Mouse (Mus musculus) CH12.LX (cell line): ENCODE measurements around the gene Tmem186. TPM values are rescaled to one million over a fixed set of nuclear protein-coding genes. Genes with fewer than 3 reads are reported as not detected.

Source experiments
- DNase-seq: peaks from one replicate; pipeline ENCODE4 v3.0.0-alpha.2; 2013; ENCODE audit errors: extremely low read depth
- H3K27ac ChIP-seq: 2 replicates; pipeline ENCODE4 v1.5.1; 2012; ENCODE audit warnings: low read depth, mild to moderate bottlenecking, control low read depth, moderate library complexity; ENCODE audit not compliant: insufficient read depth
- H3K27me3 ChIP-seq: replicated peaks from 2 replicates; pipeline ENCODE3; 2012; ENCODE audit warnings: inconsistent platforms
- H3K36me3 ChIP-seq, 2 experiments: replicated peaks in 1 of 2; 2 replicates each; pipeline versions ENCODE3 to v1.6.1; 2012; ENCODE audit warnings: inconsistent platforms in 1 of 2, low read length in 1 of 2, mild to moderate bottlenecking in 1 of 2, mixed read lengths in 1 of 2, moderate library complexity in 1 of 2; ENCODE audit not compliant: control insufficient read depth in 1 of 2, insufficient read depth in 1 of 2
- H3K4me1 ChIP-seq, 2 experiments: 2 replicates each; pipeline ENCODE4 v1.6.1; 2012; ENCODE audit warnings: inconsistent platforms in 1 of 2, moderate library complexity in 1 of 2; ENCODE audit not compliant: insufficient read depth in 2 of 2, control insufficient read depth in 1 of 2
- H3K4me2 ChIP-seq: 2 replicates; pipeline ENCODE4 v1.6.1; 2012; ENCODE audit warnings: low read depth, mild to moderate bottlenecking, control low read depth; ENCODE audit not compliant: poor library complexity, insufficient read depth, severe bottlenecking
- H3K4me3 ChIP-seq, 3 experiments: fragments of 150-350 bp in 1 of 3; sonication (generic) in 1 of 3; replicated peaks in 1 of 3; 2 replicates each; pipeline versions ENCODE3 to v1.5.1; 2011 to 2012; ENCODE audit warnings: low read depth in 2 of 3, low read length in 2 of 3, mild to moderate bottlenecking in 2 of 3, moderate library complexity in 2 of 3, control low read depth in 1 of 3, improper control_type of control experiment in 1 of 3, inconsistent platforms in 1 of 3, mixed read lengths in 1 of 3; ENCODE audit not compliant: poor library complexity in 1 of 3
- H3K79me2 ChIP-seq: replicated peaks from 2 replicates; pipeline ENCODE4 v1.6.1; 2012; ENCODE audit warnings: mild to moderate bottlenecking, moderate library complexity; ENCODE audit not compliant: control insufficient read depth, poor library complexity, insufficient read depth, severe bottlenecking; ENCODE audit errors: extremely low read depth
- H3K9ac ChIP-seq: 2 replicates; pipeline ENCODE4 v1.6.1; 2012; ENCODE audit warnings: low read depth, mild to moderate bottlenecking, control low read depth, moderate library complexity; ENCODE audit not compliant: insufficient read depth
- H3K9me3 ChIP-seq: replicated peaks from 2 replicates; pipeline ENCODE3; 2012; ENCODE audit warnings: low read length, inconsistent platforms, mixed read lengths
- BHLHE40 ChIP-seq: IDR thresholded peaks from 2 replicates; pipeline ENCODE4 v1.6.1; 2011; ENCODE audit warnings: mild to moderate bottlenecking, low read depth, low read length, improper control_type of control experiment
- CHD2 ChIP-seq: IDR thresholded peaks from 2 replicates; pipeline ENCODE4 v1.6.1; 2011; ENCODE audit warnings: low read length, improper control_type of control experiment
- CTCF ChIP-seq, 2 experiments: IDR thresholded peaks in 1 of 2; conservative IDR thresholded peaks in 1 of 2; 2 replicates each; pipeline ENCODE4 v1.5.1; 2011 to 2012; ENCODE audit warnings: low read depth in 2 of 2, low read length in 2 of 2, improper control_type of control experiment in 1 of 2, inconsistent platforms in 1 of 2, mild to moderate bottlenecking in 1 of 2, moderate library complexity in 1 of 2
- E2F4 ChIP-seq: IDR thresholded peaks from 2 replicates; pipeline ENCODE4 v1.6.1; 2011; ENCODE audit warnings: low read depth, low read length, improper control_type of control experiment; ENCODE audit not compliant: insufficient replicate concordance
- EP300 ChIP-seq: IDR thresholded peaks from 2 replicates; pipeline ENCODE4 v1.6.1; 2011; ENCODE audit warnings: low read length, improper control_type of control experiment
- JUND ChIP-seq: conservative IDR thresholded peaks from 2 replicates; pipeline ENCODE4 v1.6.1; 2011; ENCODE audit warnings: low read depth, low read length, improper control_type of control experiment
- MAFK ChIP-seq: IDR thresholded peaks from 2 replicates; pipeline ENCODE4 v1.6.1; 2011; ENCODE audit warnings: low read length, improper control_type of control experiment; ENCODE audit not compliant: insufficient replicate concordance
- NELFE ChIP-seq: IDR thresholded peaks from 2 replicates; pipeline ENCODE4 v1.6.1; 2011; ENCODE audit warnings: low read depth, low read length, improper control_type of control experiment
- POLR2A ChIP-seq: IDR thresholded peaks from 2 replicates; pipeline ENCODE4 v1.6.1; 2011; ENCODE audit warnings: low read depth, mild to moderate bottlenecking, improper control_type of control experiment, low read length
- RAD21 ChIP-seq: IDR thresholded peaks from 2 replicates; pipeline ENCODE4 v1.6.1; 2011; ENCODE audit warnings: low read depth, mild to moderate bottlenecking, low read length, improper control_type of control experiment, moderate library complexity
- SMC3 ChIP-seq: IDR thresholded peaks from 2 replicates; pipeline ENCODE4 v1.6.1; 2011; ENCODE audit warnings: low read depth, low read length, improper control_type of control experiment
- USF1 ChIP-seq: IDR thresholded peaks from 2 replicates; pipeline ENCODE4 v1.6.1; 2014; ENCODE audit warnings: low read depth, mild to moderate bottlenecking, inconsistent platforms, low read length, improper control_type of control experiment
- USF2 ChIP-seq: conservative IDR thresholded peaks from 2 replicates; pipeline ENCODE4 v1.6.1; 2011; ENCODE audit warnings: low read depth, low read length, improper control_type of control experiment
- ZC3H11A ChIP-seq: IDR thresholded peaks from 2 replicates; pipeline ENCODE4 v1.6.1; 2012; ENCODE audit warnings: low read depth, mild to moderate bottlenecking, inconsistent platforms, low read length, improper control_type of control experiment
- ZMIZ1 ChIP-seq: IDR thresholded peaks from 2 replicates; pipeline ENCODE4 v1.6.1; 2012; ENCODE audit warnings: low read depth, mild to moderate bottlenecking, inconsistent platforms, low read length, improper control_type of control experiment
- dilution Hi-C: fragments of 300-500 bp; cut with MboI; formaldehyde crosslinking; loops from 2 replicates; pipeline ENCODE4 v1.14.3; 2020; ENCODE audit warnings: low sequenced_read_pairs; ENCODE audit not compliant: extremely low pct_unique_long_range_greater_than_20kb, extremely low pct_ligation_motif_present
- in situ Hi-C: fragments of 300-500 bp; cut with MboI; formaldehyde crosslinking; loops from 3 replicates; pipeline ENCODE4 v1.14.3; 2019; ENCODE audit warnings: low sequenced_read_pairs, low pct_ligation_motif_present, low pct_unique_long_range_greater_than_20kb, mixed read lengths
- polyA plus RNA-seq: library from polyadenylated mRNA; unstranded; fragments of >175 nt; gene quantifications from 2 replicates; pipeline ENCODE4 v1.2.1, GENCODE M21; 2012; ENCODE audit warnings: low read depth; ENCODE audit not compliant: insufficient read length
- total RNA-seq, 2 experiments: library from RNA; depleted of rRNA; stranded (reverse); fragments of 300-350 nt in 1 of 2; fragments of >200 nt in 1 of 2; gene quantifications; 2 replicates each; pipeline ENCODE4 v1.2.3; 2012 to 2014

The Tmem186 gene
- total and polyA plus RNA-seq, 3 experiments, result 19.7 to 22.2 (median 21.9) TPM

GRCm38 (mm10) chr16:8676800-8677199 lies 39.3 kb upstream of the Tmem186 start:
- Histone ChIP-seq H3K4me2 (no peak overlapping the region), H3K4me1 (peaks cover 5 to 23% of the 10 kb centered on the region in 2 experiments; a peak in 3 of 4 replicates), H3K36me3 (peaks cover 0 to 1% of the 10 kb centered on the region in 2 experiments), H3K9me3 (no peaks in the 10 kb centered on the region), H3K27ac (no peak overlapping the region), H3K4me3 (no peak overlapping the region), H3K27me3 (peaks cover 15% of the 10 kb centered on the region), H3K9ac (no peak overlapping the region), H3K79me2 (no peaks in the 10 kb centered on the region)
- in situ Hi-C loops (loop anchor here (5.0 kb wide), 2 partner anchors 34 to 184 kb away; no protein-coding TSS in a partner anchor), dilution Hi-C loops (no loop called here)
- TF ChIP-seq RAD21 (peak; percentile 67), JUND (no peak), SMC3 (peak; percentile 94), NELFE (no peak; the same call in 1 of the 2 replicates), ZMIZ1 (no peak), CTCF (conservative IDR thresholded peaks at IDR 0.05 in 1 of 2, IDR thresholded peaks at IDR 0.05 in 1 of 2; ENCODE audit: low read depth in 2 of 2, low read length in 2 of 2) (peak; percentile 93 to 99), USF1 (no peak), ZC3H11A (peak; percentile 35; the same call in 1 of the 2 replicates), MAFK (no peak), USF2 (no peak), BHLHE40 (no peak)
- DNase-seq, result peak; percentile 66

DNA sequence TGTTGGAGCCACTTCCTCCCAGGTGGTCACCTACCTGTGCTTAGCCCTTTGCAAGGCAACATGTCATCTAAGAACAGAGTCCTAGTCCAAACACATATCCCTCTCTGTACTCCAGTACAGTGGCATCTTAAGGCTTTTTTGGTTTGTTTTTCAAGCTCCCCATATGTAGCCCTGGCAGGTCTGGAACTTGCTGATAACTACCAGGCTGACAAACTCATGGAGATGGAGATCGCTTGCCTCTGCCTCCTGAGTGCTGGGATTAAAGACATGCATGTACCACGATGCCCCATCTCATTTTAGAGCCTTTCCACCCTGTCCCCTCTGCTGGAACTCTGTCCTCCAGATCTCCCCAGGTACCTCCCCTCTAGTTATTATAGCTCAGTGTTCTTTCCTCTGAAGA lies 38.7 kb upstream of the Tmem186 start:
- TF ChIP-seq E2F4 (no peak), CHD2 (no peak), EP300 (no peak)
- peaks cover 0 to 1% of the 10 kb centered on the region in 2 experiments for H3K36me3 ChIP-seq
- H3K27ac ChIP-seq, result no peak overlapping the region
- no peak overlapping the region for H3K9ac ChIP-seq
- no peaks in the 10 kb centered on the region for H3K9me3 ChIP-seq
- peaks cover 5 to 26% of the 10 kb centered on the region in 2 experiments; a peak in 3 of 4 replicates for H3K4me1 ChIP-seq
- no peak overlapping the region for H3K4me3 ChIP-seq
- peaks cover 15% of the 10 kb centered on the region for H3K27me3 ChIP-seq
- DNase-seq, result no peak
- in situ Hi-C loops, result loop anchor here (5.0 kb wide), 2 partner anchors 34 to 184 kb away; no protein-coding TSS in a partner anchor
- H3K79me2 ChIP-seq, result no peaks in the 10 kb centered on the region
- dilution Hi-C loops, result no loop called here
- no peak overlapping the region for H3K4me2 ChIP-seq

GRCm38 (mm10) chr16:8675559-8675958 lies 38.0 kb upstream of the Tmem186 start:
- no peak overlapping the region for H3K4me2 ChIP-seq
- H3K27ac ChIP-seq, result no peak overlapping the region

More at GRCm38 (mm10) chr16:8675559-8675958, 38.0 kb upstream of the Tmem186 start:
- dilution Hi-C loops, result no loop called here
- in situ Hi-C loops, result loop anchor here (5.0 kb wide), 2 partner anchors 33 to 183 kb away; no protein-coding TSS in a partner anchor
- H3K27me3 ChIP-seq, result peaks cover 15% of the 10 kb centered on the region
- H3K9me3 ChIP-seq, result no peaks in the 10 kb centered on the region
- H3K79me2 ChIP-seq, result no peaks in the 10 kb centered on the region
- no peak for TF ChIP-seq POLR2A
- TF ChIP-seq, all 38 proteins: peak for 0
- Histone ChIP-seq H3K4me3 (no peak overlapping the region), H3K36me3 (peaks cover 0 to 1% of the 10 kb centered on the region in 2 experiments), H3K4me1 (peaks cover 8 to 32% of the 10 kb centered on the region in 2 experiments), H3K9ac (no peak overlapping the region)
- DNase-seq, result no peak
